Mouse (Mus musculus) lung, adult 18-20 months (tissue): ENCODE data around the gene Olfr299.

Experiments used
- DNase-seq, 2 experiments: peaks; one replicate each; pipeline ENCODE4 v3.0.0; 2022; ENCODE audit warnings: mixed read lengths in 2 of 2

The Olfr299 gene

DNA sequence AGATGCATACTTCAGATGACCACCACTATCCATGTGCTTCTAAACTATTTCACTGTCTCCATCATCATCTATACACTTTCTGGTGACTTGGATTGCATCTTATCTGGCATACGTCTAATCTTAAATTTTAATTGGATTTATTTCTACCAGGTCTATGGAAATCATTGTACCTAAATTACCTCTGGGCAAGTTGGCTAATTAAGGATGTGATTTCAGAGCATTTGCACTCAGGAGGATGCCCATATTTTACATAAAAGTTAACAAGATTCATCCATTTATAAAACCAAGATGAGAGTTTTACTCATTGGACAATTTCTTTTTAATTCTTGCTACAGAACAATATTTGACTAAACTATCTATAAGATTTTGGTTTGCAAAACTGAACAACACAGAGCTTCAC is at the start of gene Olfr299:
Gene Olfr299 (plus strand): TSS at position 301 of the 400 bp plus-strand sequence.
- no peak for DNase-seq

DNA sequence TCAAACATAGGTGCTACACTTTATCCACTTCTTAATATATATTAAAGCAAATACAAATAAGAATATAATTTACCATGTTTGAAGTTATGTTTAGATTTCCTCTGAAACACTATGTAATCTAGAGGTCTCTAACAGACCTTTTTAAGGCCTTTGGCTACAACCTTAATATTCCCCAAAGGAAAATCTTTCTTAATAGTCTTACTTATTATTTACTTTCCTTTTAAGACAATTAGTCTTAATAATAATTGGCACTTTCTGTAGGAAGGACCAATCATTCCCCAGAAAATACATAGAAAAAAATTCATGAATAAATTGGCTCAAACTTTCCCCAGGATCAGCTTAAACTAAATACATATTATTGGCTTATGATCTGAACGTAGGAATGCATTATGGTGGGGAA is 32.7 kb downstream of the Olfr299 start, which contains the start of gene Olfr298:
Gene Olfr298 (minus strand): TSS at position 101 of the 400 bp plus-strand sequence.
- no peak for DNase-seq
